Mouse (Mus musculus) hindbrain, embryonic 16.5 days (tissue): ENCODE data around the gene Vmn1r167. TPM values are rescaled to one million over a fixed set of nuclear protein-coding genes. Genes with fewer than 3 reads are reported as not detected.
"Not testable (repeated sequence)": the region's sequence is repeated elsewhere in the genome, so short reads cannot be mapped to it uniquely, and the experiment has no call there.

Source experiments
- ATAC-seq: fragments of 200-750 bp; cut with Nextera tagmentation; 2 replicates; pipeline ENCODE4 v1.8.0; 2017; ENCODE audit warnings: moderate TSS enrichment, moderate library complexity
- H3K27ac ChIP-seq: fragments of 300-500 bp; sonication (generic); 2 replicates; pipeline ENCODE4 v1.5.1; 2014; ENCODE audit warnings: low read depth, mild to moderate bottlenecking, control low read depth, low read length, moderate library complexity
- H3K27me3 ChIP-seq: fragments of 300-500 bp; sonication (generic); replicated peaks from 2 replicates; pipeline ENCODE4 v1.6.1; 2014; ENCODE audit warnings: low read length; ENCODE audit not compliant: control insufficient read depth, insufficient read depth
- H3K36me3 ChIP-seq: fragments of 300-500 bp; sonication (generic); 2 replicates; pipeline ENCODE4 v1.6.1; 2014; ENCODE audit warnings: mild to moderate bottlenecking, low read length, moderate library complexity, mixed read lengths; ENCODE audit not compliant: control insufficient read depth, insufficient read depth
- H3K4me1 ChIP-seq: fragments of 300-500 bp; sonication (generic); 2 replicates; pipeline ENCODE4 v1.6.1; 2014; ENCODE audit warnings: low read depth, low read length; ENCODE audit not compliant: control insufficient read depth, insufficient read depth
- H3K4me2 ChIP-seq: fragments of 300-500 bp; sonication (generic); 2 replicates; pipeline ENCODE4 v1.6.1; 2014; ENCODE audit warnings: mild to moderate bottlenecking, low read length, control low read depth, moderate library complexity
- H3K4me3 ChIP-seq: fragments of 300-500 bp; sonication (generic); 2 replicates; pipeline ENCODE4 v1.5.1; 2014; ENCODE audit warnings: mild to moderate bottlenecking, low read length, control low read depth, moderate library complexity
- H3K9ac ChIP-seq: fragments of 300-500 bp; sonication (generic); 2 replicates; pipeline ENCODE4 v1.6.1; 2014; ENCODE audit warnings: low read depth, mild to moderate bottlenecking, control low read depth, low read length, moderate library complexity
- H3K9me3 ChIP-seq: fragments of 300-500 bp; sonication (generic); 2 replicates; pipeline ENCODE4 v1.6.1; 2014; ENCODE audit warnings: mild to moderate bottlenecking, low read length, moderate library complexity; ENCODE audit not compliant: control insufficient read depth
- WGBS: fragments of 180-500 bp; shearing (Covaris S2); extraction: QIAGEN DNeasy Blood & Tissue Kit; methylation state at CpG from one replicate; pipeline ENCODE4 v1.1.7; 2014; 5-methylcytosine and 5-hydroxymethylcytosine counted together
- polyA plus RNA-seq: library from polyadenylated mRNA; unstranded; fragments of >200 nt; fragmentation: Nextera tagmentation; extraction: Ambion mirVana; gene quantifications from 2 replicates; pipeline ENCODE4 v1.2.1, GENCODE M21; 2015

The Vmn1r167 gene
- not detected in 2 replicates for polyA plus RNA-seq

DNA sequence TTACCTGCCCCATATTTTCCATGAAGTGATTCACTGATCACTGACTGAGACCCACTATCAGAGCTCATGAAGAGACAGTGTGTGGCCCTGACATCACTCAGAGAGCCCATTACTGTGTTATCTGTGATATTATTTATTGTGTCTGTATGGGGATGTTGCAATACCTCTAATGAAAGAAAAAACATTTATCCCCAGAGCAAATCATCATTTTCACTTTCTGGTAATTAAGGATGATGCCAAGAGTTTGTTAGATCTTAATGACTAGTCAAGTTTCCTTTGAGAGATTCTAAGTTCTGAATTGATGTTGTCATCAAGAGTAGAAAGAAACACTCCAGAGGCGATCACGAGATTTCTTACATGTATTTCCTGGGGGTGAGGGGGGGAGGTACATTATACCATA is at the start of gene Vmn1r167:
TSS of gene Vmn1r167 (minus strand) at position 101 of the 400 bp plus-strand sequence.
- not testable (repeated sequence) for H3K27me3 ChIP-seq, H3K9ac ChIP-seq, H3K27ac ChIP-seq, H3K4me3 ChIP-seq, H3K4me1 ChIP-seq, ATAC-seq, H3K36me3 ChIP-seq, H3K4me2 ChIP-seq
- 98% methylated on average over 2 of the region's 2 CpGs for WGBS
- peaks cover 14% of the 10 kb centered on the region for H3K9me3 ChIP-seq

DNA sequence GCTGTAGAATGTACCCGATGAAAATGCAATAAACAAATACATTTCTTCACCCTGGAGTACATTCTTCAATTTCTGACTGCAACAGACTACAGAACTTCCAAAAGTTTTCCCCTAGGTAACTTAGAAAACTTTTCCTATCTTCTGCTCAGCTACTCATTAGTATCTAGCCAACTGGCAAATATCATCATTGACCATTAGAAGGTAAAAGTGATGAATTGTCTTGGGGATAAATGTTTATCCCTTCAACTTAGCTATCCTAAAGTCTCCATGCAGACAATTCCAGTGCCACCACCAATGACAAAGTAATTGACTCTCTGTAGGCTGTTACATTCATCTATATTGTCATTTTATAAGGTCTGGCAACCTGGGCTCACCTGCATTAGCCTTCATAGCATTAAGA is 32.4 kb upstream of the Vmn1r167 start, which contains the start of gene Vmn1r168:
TSS of gene Vmn1r168 (plus strand) at position 301 of the 400 bp plus-strand sequence.
- H3K9me3 ChIP-seq, H3K27me3 ChIP-seq, H3K36me3 ChIP-seq, H3K4me1 ChIP-seq, H3K4me2 ChIP-seq, H3K9ac ChIP-seq, H3K4me3 ChIP-seq, ATAC-seq, H3K27ac ChIP-seq: not testable (repeated sequence)
- no CpG with 5 or more reads among the region's 1 CpGs for WGBS

GRCm38 (mm10) chr7:23472886-23473285 is 34.1 kb downstream of the Vmn1r167 start:
- WGBS: 76% methylated on average over 2 of the region's 2 CpGs
- not testable (repeated sequence) for H3K27ac ChIP-seq, H3K9ac ChIP-seq, H3K4me1 ChIP-seq, ATAC-seq, H3K4me2 ChIP-seq, H3K9me3 ChIP-seq, H3K4me3 ChIP-seq, H3K27me3 ChIP-seq, H3K36me3 ChIP-seq

GRCm38 (mm10) chr7:23470832-23471231 is 36.2 kb downstream of the Vmn1r167 start:
- 65% methylated on average over 3 of the region's 3 CpGs for WGBS
- not testable (repeated sequence) for H3K4me3 ChIP-seq, H3K36me3 ChIP-seq

DNA sequence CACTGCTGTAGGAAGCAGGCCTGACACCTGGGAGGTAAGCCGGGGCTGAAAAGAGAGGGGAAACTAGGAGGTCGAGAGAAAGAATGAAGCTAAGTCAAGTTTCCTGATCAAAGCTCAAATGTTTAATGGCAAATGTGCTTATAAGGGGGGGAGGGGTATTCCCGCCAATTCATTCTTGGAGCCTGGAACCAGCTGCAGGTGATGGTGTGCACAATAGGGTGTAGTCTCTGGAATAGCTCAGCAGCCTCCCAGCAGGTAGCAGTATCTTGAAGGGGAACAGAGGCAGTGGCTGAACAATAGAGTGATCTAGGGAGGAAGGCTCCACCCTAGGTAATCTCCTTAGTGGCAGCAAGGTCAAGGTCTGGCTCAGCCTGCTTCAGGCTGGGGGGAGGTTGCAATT is 36.8 kb downstream of the Vmn1r167 start:
- WGBS: 76% methylated on average over 3 of the region's 3 CpGs
- ATAC-seq, H3K36me3 ChIP-seq, H3K9ac ChIP-seq, H3K27ac ChIP-seq, H3K4me2 ChIP-seq, H3K27me3 ChIP-seq, H3K4me1 ChIP-seq, H3K4me3 ChIP-seq: not testable (repeated sequence)
- H3K9me3 ChIP-seq: peaks cover 20% of the 10 kb centered on the region

More at GRCm38 (mm10) chr7:23470832-23471231, 36.2 kb downstream of the Vmn1r167 start:
- H3K9me3 ChIP-seq: peaks cover 19% of the 10 kb centered on the region
- not testable (repeated sequence) for H3K4me1 ChIP-seq, H3K27ac ChIP-seq, H3K4me2 ChIP-seq, ATAC-seq, H3K27me3 ChIP-seq, H3K9ac ChIP-seq

Other genes starting within 250 kb of the Vmn1r167 start
- gene Gm6902, start 228.3 kb downstream of the Vmn1r167 start, polyA plus RNA-seq: not detected in 2 replicates
- not detected in 2 replicates for gene Nlrp4e, start 206.0 kb downstream of the Vmn1r167 start, polyA plus RNA-seq
- not detected in 2 replicates for gene Nlrp5, start 121.3 kb downstream of the Vmn1r167 start, polyA plus RNA-seq
- not detected in 2 replicates for gene Vmn1r168, start 32.5 kb upstream of the Vmn1r167 start, polyA plus RNA-seq
- not detected in 2 replicates for gene Vmn1r169, start 68.3 kb upstream of the Vmn1r167 start, polyA plus RNA-seq
- gene Vmn1r170, start 99.0 kb upstream of the Vmn1r167 start, polyA plus RNA-seq: not detected in 2 replicates
- gene Vmn1r171, start 123.5 kb upstream of the Vmn1r167 start, polyA plus RNA-seq: not detected in 2 replicates
- not detected in 2 replicates for gene Vmn1r172, start 151.1 kb upstream of the Vmn1r167 start, polyA plus RNA-seq
- gene Vmn1r173, start 193.5 kb upstream of the Vmn1r167 start, polyA plus RNA-seq: not detected in 2 replicates
- not detected in 2 replicates for gene Vmn1r174, start 245.1 kb upstream of the Vmn1r167 start, polyA plus RNA-seq